8 mouse cellular contexts compared by ENCODE assay signal in the genomic region with DNA sequence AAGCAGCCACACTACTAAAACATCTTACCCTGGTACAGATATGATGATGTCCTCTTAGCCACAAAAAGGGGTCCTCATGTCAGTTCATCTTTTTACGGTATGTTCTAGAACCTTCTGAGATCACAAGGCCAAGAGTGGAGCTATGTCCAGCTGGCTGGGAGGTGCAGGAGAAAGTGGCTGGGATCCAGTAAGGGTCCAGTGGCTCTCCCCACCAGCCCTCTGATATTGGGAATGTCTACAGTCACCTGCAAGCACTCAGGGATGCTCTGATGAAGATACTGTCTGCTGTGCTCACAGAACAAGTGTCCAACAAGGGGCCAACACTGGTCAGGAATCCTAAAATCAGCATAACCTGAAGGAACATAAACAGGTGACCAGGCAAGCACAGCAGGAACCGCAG. TPM values are rescaled to one million over a fixed set of nuclear protein-coding genes. Genes with fewer than 3 reads are reported as not detected.
DNase-seq lines count a peak whose midpoint lies in the region; ATAC-seq lines count a peak whose summit lies in the region.

A gene (minus strand): TSS at position 101 of the 400 bp plus-strand sequence.

- no peak within 1 kb of the TSS for H3K27ac ChIP-seq in lung, embryonic 16.5 days (ENCODE audit: low read length)
- H3K27ac ChIP-seq in embryonic facial prominence, embryonic 13.5 days = no peak within 1 kb of the TSS
- H3K27ac ChIP-seq in heart, embryonic 16.5 days (ENCODE audit: low read length) = no peak within 1 kb of the TSS
- no peak within 1 kb of the TSS for H3K27ac ChIP-seq in neural tube, embryonic 12.5 days

- H3K36me3 ChIP-seq in lung, embryonic 16.5 days (ENCODE audit: control insufficient read depth, insufficient read depth, low read length) = no peaks in the 10 kb centered on the region
- no peaks in the 10 kb centered on the region for H3K36me3 ChIP-seq in embryonic facial prominence, embryonic 13.5 days
- no peaks in the 10 kb centered on the region for H3K36me3 ChIP-seq in heart, embryonic 16.5 days (ENCODE audit: control insufficient read depth, insufficient read depth)
- H3K36me3 ChIP-seq in neural tube, embryonic 12.5 days = no peaks in the 10 kb centered on the region

- H3K27me3 ChIP-seq in lung, embryonic 16.5 days (ENCODE audit: control insufficient read depth, insufficient read depth, low read depth, low read length) = peaks cover 4% of the 10 kb centered on the region; the same call in 1 of the 2 replicates
- H3K27me3 ChIP-seq in embryonic facial prominence, embryonic 13.5 days = no peaks in the 10 kb centered on the region
- H3K27me3 ChIP-seq in heart, embryonic 16.5 days (ENCODE audit: control insufficient read depth, insufficient read depth, low read length) = no peaks in the 10 kb centered on the region
- H3K27me3 ChIP-seq in neural tube, embryonic 12.5 days (replicated peaks) = no peaks in the 10 kb centered on the region

- no peak within 1 kb of the TSS for H3K4me3 ChIP-seq in lung, embryonic 16.5 days (ENCODE audit: low read length)
- H3K4me3 ChIP-seq in embryonic facial prominence, embryonic 13.5 days = no peak within 1 kb of the TSS
- H3K4me3 ChIP-seq in heart, embryonic 16.5 days (ENCODE audit: low read length) = no peak within 1 kb of the TSS
- H3K4me3 ChIP-seq in neural tube, embryonic 12.5 days = no peak within 1 kb of the TSS

- H3K9ac ChIP-seq in lung, embryonic 16.5 days (ENCODE audit: low read length) = no peak within 1 kb of the TSS
- no peak within 1 kb of the TSS for H3K9ac ChIP-seq in embryonic facial prominence, embryonic 13.5 days
- no peak within 1 kb of the TSS for H3K9ac ChIP-seq in heart, embryonic 16.5 days (ENCODE audit: low read length)
- H3K9ac ChIP-seq in neural tube, embryonic 12.5 days = no peak within 1 kb of the TSS

- H3K9me3 ChIP-seq in lung, embryonic 16.5 days (ENCODE audit: control insufficient read depth, low read length) = no peaks in the 10 kb centered on the region
- no peaks in the 10 kb centered on the region for H3K9me3 ChIP-seq in embryonic facial prominence, embryonic 13.5 days
- no peaks in the 10 kb centered on the region for H3K9me3 ChIP-seq in heart, embryonic 16.5 days (replicated peaks; ENCODE audit: control insufficient read depth, low read length)
- H3K9me3 ChIP-seq in neural tube, embryonic 12.5 days = no peaks in the 10 kb centered on the region

- no peak for ATAC-seq in lung, embryonic 16.5 days (ENCODE audit: low read depth)
- ATAC-seq in embryonic facial prominence, embryonic 13.5 days (ENCODE audit: insufficient number of reproducible peaks, insufficient read depth, low FRiP score, low TSS enrichment, low read depth) = no peak
- no peak for ATAC-seq in heart, embryonic 16.5 days (replicated peaks; ENCODE audit: extremely low read depth, insufficient read depth, low FRiP score)
- no peak for ATAC-seq in neural tube, embryonic 12.5 days (ENCODE audit: low FRiP score, low read depth)

- no peak for DNase-seq in lung, postnatal 36 days
- DNase-seq in left cerebral cortex, postnatal 36 days (ENCODE audit: low spot score in 2 of 2) = no peak
- DNase-seq in cerebellum, adult 18-20 months = no peak
- no peak for DNase-seq in cerebellum, adult 8-10 months

- H3K4me1 ChIP-seq in lung, embryonic 16.5 days (replicated peaks; ENCODE audit: control insufficient read depth, insufficient read depth, low read length) = no peaks in the 10 kb centered on the region
- H3K4me1 ChIP-seq in embryonic facial prominence, embryonic 13.5 days = no peaks in the 10 kb centered on the region
- no peaks in the 10 kb centered on the region for H3K4me1 ChIP-seq in heart, embryonic 16.5 days (ENCODE audit: control insufficient read depth, insufficient read depth, low read length)
- H3K4me1 ChIP-seq in neural tube, embryonic 12.5 days = no peaks in the 10 kb centered on the region

- H3K4me2 ChIP-seq in lung, embryonic 16.5 days (ENCODE audit: low read depth, low read length) = no peak within 1 kb of the TSS
- H3K4me2 ChIP-seq in embryonic facial prominence, embryonic 13.5 days = no peak within 1 kb of the TSS
- H3K4me2 ChIP-seq in heart, embryonic 16.5 days (ENCODE audit: low read depth, low read length) = no peak within 1 kb of the TSS
- no peak within 1 kb of the TSS for H3K4me2 ChIP-seq in neural tube, embryonic 12.5 days (replicated peaks)

- 78% methylated on average over 2 of the region's 2 CpGs for WGBS in lung, embryonic 16.5 days
- 84% methylated on average over 2 of the region's 2 CpGs for WGBS in embryonic facial prominence, embryonic 13.5 days
- 78% methylated on average over 2 of the region's 2 CpGs for WGBS in heart, embryonic 16.5 days
- 94% methylated on average over 2 of the region's 2 CpGs for WGBS in neural tube, embryonic 12.5 days

- intact Hi-C loops in left cerebral cortex, postnatal 36 days (cut with DNase I) = no loop called here

RNA-seq across cellular contexts. Expression of the gene that starts here (rescaled TPM):
- polyA plus RNA-seq in lung, embryonic 16.5 days (2015; fragmentation: Nextera tagmentation; extraction: Ambion mirVana) = 54.3 and 55.2 TPM in 2 replicates
- polyA plus RNA-seq in embryonic facial prominence, embryonic 13.5 days (2015; fragmentation: Nextera tagmentation; extraction: Ambion mirVana) = 40.9 and 42.6 TPM in 2 replicates
- polyA plus RNA-seq in heart, embryonic 16.5 days (2015; fragmentation: Nextera tagmentation; extraction: Ambion mirVana) = 43.5 and 46.6 TPM in 2 replicates
- 100 to 1,000 TPM; 131 to 140 TPM for total RNA-seq in left cerebral cortex, postnatal 36 days (2021)
- polyA plus RNA-seq in neural tube, embryonic 12.5 days (2016; fragmentation: Nextera tagmentation; extraction: Ambion mirVana) = 70.1 and 74.1 TPM in 2 replicates
